In the genomic region with DNA sequence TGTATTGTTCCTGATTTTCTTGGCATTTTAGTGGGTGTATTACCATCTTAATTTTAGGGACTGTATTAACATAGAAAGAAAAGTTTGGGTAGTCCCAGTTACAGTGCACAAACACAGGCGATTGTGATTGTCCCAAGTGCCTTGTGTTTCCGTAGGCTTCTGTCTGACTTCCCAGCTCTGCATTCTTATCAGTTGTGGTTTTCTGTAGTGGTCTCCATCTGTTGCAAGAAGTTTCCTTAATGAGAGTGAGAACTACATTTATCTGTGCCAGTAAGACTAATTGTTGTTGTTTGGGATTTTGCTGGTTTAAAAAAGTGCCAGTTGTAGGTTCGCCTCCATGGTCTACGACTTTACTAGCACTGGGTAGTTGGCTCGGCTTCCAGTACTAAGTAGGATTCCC, we compare ENCODE assay signal across 24 mouse cellular contexts.
"Had no signal": no experiment of that assay in that cellular context is flagged by ENCODE, and none has a peak within 500 bp of the region (broad histone marks: within the 10 kb centered on the region; RNA-seq: fewer than 3 reads in every experiment).

No protein-coding gene starts in this region.

- DNase-seq: gastrocnemius, adult 2 months; gastrocnemius, postnatal 10 days; gastrocnemius, postnatal 25 days; heart, adult 18-20 months; heart, postnatal 10 days; heart, postnatal 4 days; kidney, adult 11 months; kidney, adult 2 months; kidney, adult 9 months; kidney, postnatal 14 days; kidney, postnatal 36 days; layer of hippocampus, adult 9-11 months; layer of hippocampus, postnatal 36 days; liver had no signal

- H3K27ac ChIP-seq: gastrocnemius, adult 2 months; heart, embryonic 10.5 days; hindbrain, embryonic 13.5 days; hindbrain, embryonic 15.5 days; hindbrain, postnatal 0 days; kidney, embryonic 15.5 days; kidney, postnatal 0 days; limb, embryonic 10.5 days; limb, embryonic 12.5 days had no signal

- H3K9ac ChIP-seq: heart, embryonic 12.5 days; hindbrain, embryonic 13.5 days; hindbrain, embryonic 15.5 days; kidney, embryonic 15.5 days; limb, embryonic 12.5 days had no signal

- H3K9me3 ChIP-seq: heart, embryonic 10.5 days; heart, embryonic 12.5 days; hindbrain, embryonic 13.5 days; hindbrain, embryonic 15.5 days; kidney, embryonic 15.5 days; limb, embryonic 10.5 days; limb, embryonic 12.5 days had no signal

- ATAC-seq: hindbrain, postnatal 0 days; intestine, embryonic 16.5 days had no signal

- H3K4me3 ChIP-seq: gastrocnemius, adult 2 months; heart, embryonic 10.5 days; heart, embryonic 12.5 days; hindbrain, embryonic 13.5 days; hindbrain, embryonic 15.5 days; kidney, embryonic 15.5 days; limb, embryonic 10.5 days; limb, embryonic 12.5 days had no signal

- H3K4me1 ChIP-seq: heart, embryonic 10.5 days; heart, embryonic 12.5 days; hindbrain, embryonic 13.5 days; hindbrain, embryonic 15.5 days; kidney, embryonic 15.5 days; limb, embryonic 10.5 days; limb, embryonic 12.5 days had no signal

- H3K27me3 ChIP-seq: heart, embryonic 12.5 days; hindbrain, embryonic 13.5 days; hindbrain, embryonic 15.5 days; kidney, embryonic 15.5 days; limb, embryonic 12.5 days had no signal
